Mouse (Mus musculus) liver, adult (tissue): ENCODE measurements around the gene Gm28845.
"Not testable (repeated sequence)": the region's sequence is repeated elsewhere in the genome, so short reads cannot be mapped to it uniquely, and the experiment has no call there.

Experiments used
- GATA4 ChIP-seq: IDR thresholded peaks from 2 replicates; pipeline ENCODE4 v1.6.1; 2014; ENCODE audit warnings: mild to moderate bottlenecking, low read length; ENCODE audit not compliant: insufficient replicate concordance

The Gm28845 gene

GRCm38 (mm10) chr1:65067842-65068241, 51.5 kb downstream of the Gm28845 start:
- no peak for TF ChIP-seq GATA4

GRCm38 (mm10) chr1:65064201-65064600, 55.2 kb downstream of the Gm28845 start:
- TF ChIP-seq GATA4 = no peak

- no peak for TF ChIP-seq GATA4
These were observed 56.0 kb downstream of the Gm28845 start, which contains the start of gene Crygd for GRCm38 (mm10) chr1:65063352-65063751. Gene Crygd, minus strand, starts transcription at chr1:65063452.

GRCm38 (mm10) chr1:65052140-65052539, 67.2 kb downstream of the Gm28845 start:
- no peak for TF ChIP-seq GATA4

- no peak for TF ChIP-seq GATA4
These were observed 67.7 kb downstream of the Gm28845 start for GRCm38 (mm10) chr1:65051696-65052095.

- TF ChIP-seq GATA4 = not testable (repeated sequence)
These were observed 68.4 kb downstream of the Gm28845 start, which contains the start of gene Cryge for GRCm38 (mm10) chr1:65050952-65051351. Gene Cryge, minus strand, starts transcription at chr1:65051149.
